Mouse (Mus musculus) CH12.LX (cell line): Measurements from ENCODE around the gene Prkce. TPM values are rescaled to one million over a fixed set of nuclear protein-coding genes. Genes with fewer than 3 reads are reported as not detected.

ENCODE experiments used
- DNase-seq: peaks from one replicate; pipeline ENCODE4 v3.0.0-alpha.2; 2013; ENCODE audit errors: extremely low read depth
- H3K27ac ChIP-seq: 2 replicates; pipeline ENCODE4 v1.5.1; 2012; ENCODE audit warnings: low read depth, mild to moderate bottlenecking, control low read depth, moderate library complexity; ENCODE audit not compliant: insufficient read depth
- H3K27me3 ChIP-seq: replicated peaks from 2 replicates; pipeline ENCODE3; 2012; ENCODE audit warnings: inconsistent platforms
- H3K36me3 ChIP-seq, 2 experiments: replicated peaks in 1 of 2; 2 replicates each; pipeline versions ENCODE3 to v1.6.1; 2012; ENCODE audit warnings: inconsistent platforms in 1 of 2, low read length in 1 of 2, mild to moderate bottlenecking in 1 of 2, mixed read lengths in 1 of 2, moderate library complexity in 1 of 2; ENCODE audit not compliant: control insufficient read depth in 1 of 2, insufficient read depth in 1 of 2
- H3K4me1 ChIP-seq, 2 experiments: 2 replicates each; pipeline ENCODE4 v1.6.1; 2012; ENCODE audit warnings: inconsistent platforms in 1 of 2, moderate library complexity in 1 of 2; ENCODE audit not compliant: insufficient read depth in 2 of 2, control insufficient read depth in 1 of 2
- H3K4me2 ChIP-seq: 2 replicates; pipeline ENCODE4 v1.6.1; 2012; ENCODE audit warnings: low read depth, mild to moderate bottlenecking, control low read depth; ENCODE audit not compliant: poor library complexity, insufficient read depth, severe bottlenecking
- H3K4me3 ChIP-seq, 3 experiments: fragments of 150-350 bp in 1 of 3; sonication (generic) in 1 of 3; replicated peaks in 1 of 3; 2 replicates each; pipeline versions ENCODE3 to v1.5.1; 2011 to 2012; ENCODE audit warnings: low read depth in 2 of 3, low read length in 2 of 3, mild to moderate bottlenecking in 2 of 3, moderate library complexity in 2 of 3, control low read depth in 1 of 3, improper control_type of control experiment in 1 of 3, inconsistent platforms in 1 of 3, mixed read lengths in 1 of 3; ENCODE audit not compliant: poor library complexity in 1 of 3
- H3K79me2 ChIP-seq: replicated peaks from 2 replicates; pipeline ENCODE4 v1.6.1; 2012; ENCODE audit warnings: mild to moderate bottlenecking, moderate library complexity; ENCODE audit not compliant: control insufficient read depth, poor library complexity, insufficient read depth, severe bottlenecking; ENCODE audit errors: extremely low read depth
- H3K9ac ChIP-seq: 2 replicates; pipeline ENCODE4 v1.6.1; 2012; ENCODE audit warnings: low read depth, mild to moderate bottlenecking, control low read depth, moderate library complexity; ENCODE audit not compliant: insufficient read depth
- H3K9me3 ChIP-seq: replicated peaks from 2 replicates; pipeline ENCODE3; 2012; ENCODE audit warnings: low read length, inconsistent platforms, mixed read lengths
- BHLHE40 ChIP-seq: IDR thresholded peaks from 2 replicates; pipeline ENCODE4 v1.6.1; 2011; ENCODE audit warnings: mild to moderate bottlenecking, low read depth, low read length, improper control_type of control experiment
- CHD1 ChIP-seq: IDR thresholded peaks from 2 replicates; pipeline ENCODE4 v1.6.1; 2012; ENCODE audit warnings: low read depth, low read length, improper control_type of control experiment, inconsistent platforms
- GABPA ChIP-seq: IDR thresholded peaks from 2 replicates; pipeline ENCODE4 v1.6.1; 2012; ENCODE audit warnings: low read depth, low read length, improper control_type of control experiment, inconsistent platforms; ENCODE audit not compliant: insufficient replicate concordance
- HCFC1 ChIP-seq: IDR thresholded peaks from 2 replicates; pipeline ENCODE4 v1.6.1; 2012; ENCODE audit warnings: low read depth, mild to moderate bottlenecking, inconsistent platforms, low read length, improper control_type of control experiment
- IRF4 ChIP-seq: IDR thresholded peaks from 2 replicates; pipeline ENCODE4 v1.6.1; 2014; ENCODE audit warnings: low read depth, mild to moderate bottlenecking, inconsistent platforms, low read length, improper control_type of control experiment
- JUN ChIP-seq: IDR thresholded peaks from 2 replicates; pipeline ENCODE4 v1.6.1; 2011; ENCODE audit warnings: low read depth, mild to moderate bottlenecking, low read length, improper control_type of control experiment, moderate library complexity; ENCODE audit not compliant: insufficient read depth
- JUND ChIP-seq: conservative IDR thresholded peaks from 2 replicates; pipeline ENCODE4 v1.6.1; 2011; ENCODE audit warnings: low read depth, low read length, improper control_type of control experiment
- MAFK ChIP-seq: IDR thresholded peaks from 2 replicates; pipeline ENCODE4 v1.6.1; 2011; ENCODE audit warnings: low read length, improper control_type of control experiment; ENCODE audit not compliant: insufficient replicate concordance
- MAZ ChIP-seq: IDR thresholded peaks from 2 replicates; pipeline ENCODE4 v1.6.1; 2012; ENCODE audit warnings: low read depth, mild to moderate bottlenecking, inconsistent platforms, low read length, improper control_type of control experiment, moderate library complexity
- MEF2A ChIP-seq: IDR thresholded peaks from 2 replicates; pipeline ENCODE4 v1.6.1; 2014; ENCODE audit warnings: low read depth, mild to moderate bottlenecking, inconsistent platforms, low read length, improper control_type of control experiment, borderline replicate concordance
- MYC ChIP-seq: IDR thresholded peaks from 2 replicates; pipeline ENCODE4 v1.6.1; 2011; ENCODE audit warnings: low read depth, mild to moderate bottlenecking, improper control_type of control experiment, low read length
- NELFE ChIP-seq: IDR thresholded peaks from 2 replicates; pipeline ENCODE4 v1.6.1; 2011; ENCODE audit warnings: low read depth, low read length, improper control_type of control experiment
- NRF1 ChIP-seq: IDR thresholded peaks from 2 replicates; pipeline ENCODE4 v1.6.1; 2014; ENCODE audit warnings: low read depth, mild to moderate bottlenecking, inconsistent platforms, low read length, improper control_type of control experiment, moderate library complexity
- PAX5 ChIP-seq: IDR thresholded peaks from 2 replicates; pipeline ENCODE4 v1.6.1; 2012; ENCODE audit warnings: low read length, inconsistent platforms, mixed read lengths
- POLR2A ChIP-seq: IDR thresholded peaks from 2 replicates; pipeline ENCODE4 v1.6.1; 2011; ENCODE audit warnings: low read depth, mild to moderate bottlenecking, improper control_type of control experiment, low read length
- POLR2AphosphoS2 ChIP-seq: IDR thresholded peaks from 2 replicates; pipeline ENCODE4 v1.6.1; 2011; ENCODE audit warnings: low read depth, low read length, improper control_type of control experiment
- RAD21 ChIP-seq: IDR thresholded peaks from 2 replicates; pipeline ENCODE4 v1.6.1; 2011; ENCODE audit warnings: low read depth, mild to moderate bottlenecking, low read length, improper control_type of control experiment, moderate library complexity
- SIN3A ChIP-seq: IDR thresholded peaks from 2 replicates; pipeline ENCODE4 v1.6.1; 2012; ENCODE audit warnings: low read length, improper control_type of control experiment, inconsistent platforms
- SMC3 ChIP-seq: IDR thresholded peaks from 2 replicates; pipeline ENCODE4 v1.6.1; 2011; ENCODE audit warnings: low read depth, low read length, improper control_type of control experiment
- TBP ChIP-seq: conservative IDR thresholded peaks from 2 replicates; pipeline ENCODE4 v1.6.1; 2011; ENCODE audit warnings: low read depth, low read length, improper control_type of control experiment
- TCF12 ChIP-seq: IDR thresholded peaks from 2 replicates; pipeline ENCODE4 v1.6.1; 2014; ENCODE audit warnings: low read depth, mild to moderate bottlenecking, inconsistent platforms, low read length, improper control_type of control experiment
- UBTF ChIP-seq: IDR thresholded peaks from 2 replicates; pipeline ENCODE4 v1.6.1; 2012; ENCODE audit warnings: low read depth, mild to moderate bottlenecking, inconsistent platforms, low read length, improper control_type of control experiment, moderate library complexity
- USF2 ChIP-seq: conservative IDR thresholded peaks from 2 replicates; pipeline ENCODE4 v1.6.1; 2011; ENCODE audit warnings: low read depth, low read length, improper control_type of control experiment
- ZMIZ1 ChIP-seq: IDR thresholded peaks from 2 replicates; pipeline ENCODE4 v1.6.1; 2012; ENCODE audit warnings: low read depth, mild to moderate bottlenecking, inconsistent platforms, low read length, improper control_type of control experiment
- ZNF384 ChIP-seq: IDR thresholded peaks from 2 replicates; pipeline ENCODE4 v1.6.1; 2012; ENCODE audit warnings: low read depth, low read length, improper control_type of control experiment, inconsistent platforms
- dilution Hi-C: fragments of 300-500 bp; cut with MboI; formaldehyde crosslinking; loops from 2 replicates; pipeline ENCODE4 v1.14.3; 2020; ENCODE audit warnings: low sequenced_read_pairs; ENCODE audit not compliant: extremely low pct_unique_long_range_greater_than_20kb, extremely low pct_ligation_motif_present
- in situ Hi-C: fragments of 300-500 bp; cut with MboI; formaldehyde crosslinking; loops from 3 replicates; pipeline ENCODE4 v1.14.3; 2019; ENCODE audit warnings: low sequenced_read_pairs, low pct_ligation_motif_present, low pct_unique_long_range_greater_than_20kb, mixed read lengths
- polyA plus RNA-seq: library from polyadenylated mRNA; unstranded; fragments of >175 nt; gene quantifications from 2 replicates; pipeline ENCODE4 v1.2.1, GENCODE M21; 2012; ENCODE audit warnings: low read depth; ENCODE audit not compliant: insufficient read length
- total RNA-seq, 2 experiments: library from RNA; depleted of rRNA; stranded (reverse); fragments of 300-350 nt in 1 of 2; fragments of >200 nt in 1 of 2; gene quantifications; 2 replicates each; pipeline ENCODE4 v1.2.3; 2012 to 2014

Gene Prkce
- total and polyA plus RNA-seq, 3 experiments = 4.1 to 13.2 (median 11.4) TPM

- Histone ChIP-seq H3K27me3 (no peaks in the 10 kb centered on the region), H3K9ac (no peak overlapping the region), H3K79me2 (peaks cover 4% of the 10 kb centered on the region; the same call in 1 of the 2 replicates), H3K4me3 (no peak overlapping the region), H3K4me2 (no peak overlapping the region), H3K4me1 (peaks cover 43 to 92% of the 10 kb centered on the region in 2 experiments), H3K36me3 (peaks cover 0 to 9% of the 10 kb centered on the region in 2 experiments), H3K9me3 (no peaks in the 10 kb centered on the region), H3K27ac (no peak overlapping the region)
- TF ChIP-seq JUND (no peak), SIN3A (no peak), POLR2A (no peak), MEF2A (no peak), GABPA (no peak), NRF1 (no peak), ZNF384 (no peak), NELFE (no peak)
- dilution Hi-C loops (no loop called here), in situ Hi-C loops (no loop called here)
- DNase-seq = no peak
Measured at GRCm38 (mm10) chr17:86366919-86367318, 199.3 kb downstream of the Prkce start.

DNA sequence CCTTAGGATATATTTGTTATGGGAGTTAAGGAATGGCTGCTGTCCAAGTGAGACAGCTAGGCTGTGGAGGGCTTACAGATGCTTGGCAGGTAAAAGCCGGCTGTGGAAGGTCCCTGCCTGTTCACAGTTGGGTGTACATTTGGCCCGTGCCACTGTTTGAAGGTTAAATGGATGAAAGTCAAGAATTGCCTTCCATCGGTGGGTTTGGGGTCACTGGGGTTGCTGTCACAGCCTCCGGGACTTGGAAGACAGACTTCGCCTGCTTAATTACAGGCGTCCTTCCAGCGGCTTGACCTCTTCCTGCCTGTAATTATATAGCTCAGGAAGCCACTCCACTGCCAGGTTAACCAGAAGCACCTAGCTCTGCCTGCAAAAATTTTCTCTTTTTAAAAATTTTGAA, 200.1 kb downstream of the Prkce start:
- dilution Hi-C loops (no loop called here), in situ Hi-C loops (no loop called here)
- H3K36me3 ChIP-seq = peaks cover 0 to 8% of the 10 kb centered on the region in 2 experiments
- H3K4me1 ChIP-seq = peaks cover 39 to 90% of the 10 kb centered on the region in 2 experiments
- no peak overlapping the region for H3K27ac ChIP-seq
- no peak overlapping the region for H3K9ac ChIP-seq
- TF ChIP-seq IRF4 = no peak
- no peaks in the 10 kb centered on the region for H3K9me3 ChIP-seq
- peaks cover 4% of the 10 kb centered on the region; the same call in 1 of the 2 replicates for H3K79me2 ChIP-seq
- no peak for DNase-seq
- H3K27me3 ChIP-seq = no peaks in the 10 kb centered on the region
- no peak overlapping the region for H3K4me3 ChIP-seq
- no peak overlapping the region for H3K4me2 ChIP-seq

- peaks cover 0 to 10% of the 10 kb centered on the region in 2 experiments for H3K36me3 ChIP-seq
- dilution Hi-C loops = no loop called here
- TF ChIP-seq USF2 (no peak), CHD1 (no peak), JUN (no peak), JUND (0 out of 2 replicates have a peak, but pooled peaks have one; percentile 31), POLR2A (no peak), HCFC1 (no peak), IRF4 (peak; percentile 57; the same call in 1 of the 2 replicates), ZMIZ1 (no peak), MYC (no peak), TBP (no peak), RAD21 (no peak), NELFE (no peak), BHLHE40 (peak; percentile 52; the same call in 1 of the 2 replicates), MAZ (no peak), SMC3 (no peak), POLR2AphosphoS2 (no peak), MAFK (no peak), UBTF (no peak), TCF12 (peak; percentile 53), PAX5 (no peak)
Measured at GRCm38 (mm10) chr17:86370106-86370742, 202.6 kb downstream of the Prkce start.

More at GRCm38 (mm10) chr17:86370106-86370742, 202.6 kb downstream of the Prkce start:
- Histone ChIP-seq H3K79me2 (peaks cover 4% of the 10 kb centered on the region; the same call in 1 of the 2 replicates), H3K27me3 (no peaks in the 10 kb centered on the region), H3K4me3 (no peak overlapping the region), H3K27ac (0 out of 2 replicates have a peak overlapping the region, but pooled peaks have one; percentile 10), H3K4me1 (peaks cover 32 to 90% of the 10 kb centered on the region in 2 experiments), H3K9ac (no peak overlapping the region), H3K9me3 (no peaks in the 10 kb centered on the region), H3K4me2 (peak overlapping the region; percentile 72)
- in situ Hi-C loops = no loop called here
- DNase-seq = no peak
